Mouse (Mus musculus): ENCODE results near the gene Shc4. TPM values are rescaled to one million over a fixed set of nuclear protein-coding genes. Genes with fewer than 3 reads are reported as not detected.

Shc4 gene
- 0.11 TPM for polyA plus RNA-seq (2014; fragmentation: Illumina TruSeq; extraction: RNeasy Lipid Tissue Mini Kit (QIAGEN cat#74804); ENCODE audit: low read depth, low replicate concordance)

DNA sequence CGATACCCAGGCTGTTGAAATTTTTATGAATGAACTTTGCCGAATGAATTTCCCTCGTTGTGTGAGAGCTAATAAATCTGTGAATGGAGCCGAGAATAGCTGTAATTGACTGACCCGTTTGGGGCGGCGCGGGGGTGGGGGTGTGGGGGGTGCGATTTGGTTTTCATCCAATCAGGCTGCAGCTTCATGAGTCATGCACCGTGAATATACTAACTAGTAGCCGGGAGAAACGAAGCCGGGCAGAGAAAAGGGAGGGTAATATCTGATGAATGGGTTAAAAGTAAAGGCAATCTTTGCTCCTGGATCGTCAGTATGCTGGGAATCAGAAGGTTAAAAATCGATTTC is at the start of gene Shc4:
Gene Shc4, minus strand, starts transcription at position 63 of the 345 bp plus-strand sequence.

GRCm38 (mm10) chr2:125672957-125673631 is 50.9 kb downstream of the Shc4 start, which contains the start of gene Eid1:
Gene Eid1 (plus strand): TSS chr2:125673095.

GRCm38 (mm10) chr2:125624837-125625351 is 99.1 kb downstream of the Shc4 start, which contains the start of gene Cep152:
Gene Cep152 (minus strand): TSS chr2:125625113.

Other genes starting within 250 kb of the Shc4 start
- not detected for gene Gm9913, start 219.1 kb downstream of the Shc4 start, polyA plus RNA-seq (2014; fragmentation: Illumina TruSeq; extraction: RNeasy Lipid Tissue Mini Kit (QIAGEN cat#74804); ENCODE audit: low read depth, low replicate concordance)
- gene Fbn1, start 216.2 kb downstream of the Shc4 start, polyA plus RNA-seq (2014; fragmentation: Illumina TruSeq; extraction: RNeasy Lipid Tissue Mini Kit (QIAGEN cat#74804); ENCODE audit: low read depth, low replicate concordance) = 0.85 TPM
- gene Cep152, start 99.0 kb downstream of the Shc4 start, polyA plus RNA-seq (2014; fragmentation: Illumina TruSeq; extraction: RNeasy Lipid Tissue Mini Kit (QIAGEN cat#74804); ENCODE audit: low read depth, low replicate concordance) = 0.95 TPM
- gene Eid1, start 51.1 kb downstream of the Shc4 start, polyA plus RNA-seq (2014; fragmentation: Illumina TruSeq; extraction: RNeasy Lipid Tissue Mini Kit (QIAGEN cat#74804); ENCODE audit: low read depth, low replicate concordance) = 31.0 TPM
- gene Secisbp2l, start 58.7 kb upstream of the Shc4 start, polyA plus RNA-seq (2014; fragmentation: Illumina TruSeq; extraction: RNeasy Lipid Tissue Mini Kit (QIAGEN cat#74804); ENCODE audit: low read depth, low replicate concordance) = 37.0 TPM
- 35.3 TPM for gene Galk2, start 135.0 kb upstream of the Shc4 start, polyA plus RNA-seq (2014; fragmentation: Illumina TruSeq; extraction: RNeasy Lipid Tissue Mini Kit (QIAGEN cat#74804); ENCODE audit: low read depth, low replicate concordance)
- 183 TPM for gene Cops2, start 135.0 kb upstream of the Shc4 start, polyA plus RNA-seq (2014; fragmentation: Illumina TruSeq; extraction: RNeasy Lipid Tissue Mini Kit (QIAGEN cat#74804); ENCODE audit: low read depth, low replicate concordance)

All from liver, adult 10 weeks (tissue).